Mouse (Mus musculus) embryonic facial prominence, embryonic 10.5 days (tissue): ENCODE results near the gene Cd244a. TPM values are rescaled to one million over a fixed set of nuclear protein-coding genes. Genes with fewer than 3 reads are reported as not detected.
A peak's percentile ranks its signal among the peaks of the same experiment; 100 is the strongest.

ENCODE experiments used
- DNase-seq: peaks from one replicate; pipeline ENCODE4 v3.0.0-alpha.2; 2017; ENCODE audit warnings: low spot score
- H3K27ac ChIP-seq: fragments of 300-500 bp; sonication (generic); replicated peaks from 2 replicates; pipeline ENCODE4 v1.5.1; 2016; ENCODE audit warnings: mild to moderate bottlenecking
- H3K27me3 ChIP-seq: fragments of 300-500 bp; sonication (generic); replicated peaks from 2 replicates; pipeline ENCODE4 v1.6.1; 2016; ENCODE audit warnings: low read depth, mild to moderate bottlenecking; ENCODE audit not compliant: poor library complexity, severe bottlenecking
- H3K36me3 ChIP-seq: fragments of 300-500 bp; sonication (generic); replicated peaks from 2 replicates; pipeline ENCODE4 v1.6.1; 2016; ENCODE audit warnings: mild to moderate bottlenecking, moderate library complexity
- H3K4me1 ChIP-seq: fragments of 300-500 bp; sonication (generic); 2 replicates; pipeline ENCODE4 v1.6.1; 2016
- H3K4me3 ChIP-seq: fragments of 300-500 bp; sonication (generic); 2 replicates; pipeline ENCODE4 v1.5.1; 2016; ENCODE audit warnings: mild to moderate bottlenecking, moderate library complexity
- H3K9me3 ChIP-seq: fragments of 300-500 bp; sonication (generic); 2 replicates; pipeline ENCODE4 v1.6.1; 2016; ENCODE audit warnings: mild to moderate bottlenecking
- WGBS: fragments of 180-500 bp; shearing (Covaris S2); methylation state at CpG from one replicate; pipeline ENCODE4 v1.1.7; 2016; 5-methylcytosine and 5-hydroxymethylcytosine counted together
- polyA plus RNA-seq: library from polyadenylated mRNA; unstranded; fragments of >200 nt; fragmentation: Nextera tagmentation; extraction: Ambion mirVana; gene quantifications from 2 replicates; pipeline ENCODE4 v1.2.1, GENCODE M21; 2016

The Cd244a gene
- polyA plus RNA-seq, 1 experiment from 2014 or later, result not detected

DNA sequence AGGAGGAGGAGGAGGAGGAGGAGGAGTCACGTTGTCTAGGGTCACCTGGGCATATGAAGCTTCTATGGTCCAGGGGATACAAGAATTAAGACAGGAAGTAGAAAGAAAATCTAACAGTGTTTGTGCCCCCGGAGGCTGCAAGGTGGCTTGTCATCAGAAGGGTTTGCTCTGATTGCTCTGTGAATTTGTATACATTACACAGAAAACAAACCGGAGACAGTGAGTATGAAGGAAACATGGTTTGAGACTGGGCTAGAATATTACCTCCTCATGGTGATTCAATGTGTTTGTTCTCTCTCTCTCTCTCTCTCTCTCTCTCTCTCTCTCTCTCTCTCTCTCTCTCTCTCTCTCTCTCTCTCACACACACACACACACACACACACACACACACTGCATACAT, 47.7 kb downstream of the Cd244a start:
- no peak overlapping the region for H3K4me3 ChIP-seq
- no peaks in the 10 kb centered on the region for H3K9me3 ChIP-seq
- no peaks in the 10 kb centered on the region for H3K36me3 ChIP-seq
- no peak overlapping the region for H3K27ac ChIP-seq
- no peaks in the 10 kb centered on the region for H3K27me3 ChIP-seq
- no peak for DNase-seq
- H3K4me1 ChIP-seq, result no peaks in the 10 kb centered on the region
- 75% methylated on average over 3 of the region's 3 CpGs for WGBS

DNA sequence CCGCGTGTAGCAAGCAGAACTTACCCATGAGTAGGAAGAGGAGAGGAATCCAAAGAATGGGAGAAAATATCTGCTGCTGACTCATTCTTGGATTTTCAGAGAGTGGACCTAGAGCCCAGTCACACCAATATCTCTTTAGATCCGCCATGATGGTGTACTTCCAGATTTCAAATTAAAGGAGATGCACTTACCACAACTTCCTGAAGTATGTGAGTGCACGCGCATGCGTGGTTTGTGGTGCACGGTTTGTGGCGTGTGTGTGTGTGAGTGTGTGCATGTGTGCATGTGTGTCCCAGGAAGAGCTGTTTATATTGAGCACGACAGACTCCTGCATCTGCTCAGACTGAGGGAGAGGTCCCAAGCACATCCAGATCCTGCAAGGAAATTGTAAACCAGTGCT, 48.2 kb downstream of the Cd244a start, which contains the start of gene Ly9:
Ly9 (minus strand) TSS at position 235 of the 400 bp plus-strand sequence.
- Histone ChIP-seq H3K9me3 (no peaks in the 10 kb centered on the region), H3K4me1 (no peaks in the 10 kb centered on the region), H3K27me3 (no peaks in the 10 kb centered on the region), H3K36me3 (no peaks in the 10 kb centered on the region), H3K4me3 (no peak within 1 kb of the TSS), H3K27ac (no peak within 1 kb of the TSS)
- no peak for DNase-seq
- 88% methylated on average over 9 of the region's 9 CpGs for WGBS

DNA sequence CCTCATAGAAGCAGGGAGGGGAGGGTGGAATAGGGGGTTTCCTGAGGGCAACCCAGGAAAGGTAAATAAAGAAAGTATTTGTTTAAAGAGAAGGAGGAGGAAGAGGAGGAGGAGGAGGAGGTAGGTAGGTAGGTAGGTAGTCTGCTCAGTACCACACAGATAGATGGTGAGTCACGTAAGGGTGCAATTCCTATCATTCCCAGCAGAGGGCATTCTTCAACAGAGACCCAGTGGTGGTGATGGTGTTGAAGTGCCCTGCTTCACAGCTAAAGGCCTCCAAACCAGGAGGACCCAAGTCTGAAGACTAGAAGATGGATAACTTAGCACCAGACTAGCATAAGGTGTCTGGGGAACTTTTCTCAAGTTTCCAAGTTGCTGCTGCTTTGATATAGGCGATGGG, 51.0 kb downstream of the Cd244a start:
- Histone ChIP-seq H3K27me3 (no peaks in the 10 kb centered on the region), H3K4me3 (no peak overlapping the region), H3K4me1 (no peaks in the 10 kb centered on the region), H3K9me3 (no peaks in the 10 kb centered on the region), H3K27ac (no peak overlapping the region), H3K36me3 (no peaks in the 10 kb centered on the region)
- 92% methylated on average over 2 of the region's 2 CpGs for WGBS
- no peak for DNase-seq

DNA sequence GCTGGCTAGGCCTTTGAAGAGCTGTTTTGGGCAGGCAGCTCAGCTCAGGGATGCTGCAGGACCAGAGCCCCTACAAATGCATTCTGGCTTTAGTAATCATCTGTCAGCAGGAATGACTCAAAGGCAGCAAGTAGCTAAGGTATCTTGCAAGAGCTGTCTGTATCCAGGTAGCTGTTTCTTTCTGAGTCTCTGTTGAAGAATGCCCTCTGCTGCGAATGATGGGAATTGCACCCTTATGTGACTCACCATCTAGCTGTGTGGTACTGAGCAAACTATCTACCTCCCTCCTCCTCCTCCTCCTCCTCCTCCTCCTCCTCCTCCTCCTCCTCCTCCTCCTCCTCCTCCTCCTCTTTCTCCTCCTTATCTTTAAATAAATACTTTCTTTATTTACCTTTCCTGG, 51.8 kb downstream of the Cd244a start:
- 29% methylated on average over 1 of the region's 1 CpGs for WGBS
- no peak overlapping the region for H3K4me3 ChIP-seq
- no peaks in the 10 kb centered on the region for H3K9me3 ChIP-seq
- H3K4me1 ChIP-seq, result no peaks in the 10 kb centered on the region
- peak; percentile 18 for DNase-seq
- H3K27ac ChIP-seq, result no peak overlapping the region
- no peaks in the 10 kb centered on the region for H3K36me3 ChIP-seq
- no peaks in the 10 kb centered on the region for H3K27me3 ChIP-seq

DNA sequence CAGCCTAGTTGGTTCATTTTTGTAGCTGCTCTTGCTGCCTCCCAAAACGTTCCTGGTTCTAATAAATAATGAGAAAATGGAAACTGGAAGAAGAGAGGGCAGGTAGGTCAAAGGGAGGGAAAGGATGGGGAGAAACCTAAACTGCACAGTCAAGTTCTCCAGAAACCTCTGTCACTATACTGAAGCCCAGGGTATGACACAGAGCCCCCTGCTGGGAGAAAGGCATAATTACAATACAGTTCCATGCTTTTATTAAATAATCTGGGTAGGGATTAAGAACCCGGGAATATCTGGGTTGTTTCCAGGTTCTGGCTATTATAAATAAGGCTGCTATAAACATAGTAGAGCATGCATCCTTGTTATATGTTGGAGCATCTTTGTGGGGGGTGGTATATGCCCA, 55.0 kb downstream of the Cd244a start:
- H3K4me1 ChIP-seq, result no peaks in the 10 kb centered on the region
- no peak overlapping the region for H3K27ac ChIP-seq
- no peak for DNase-seq
- H3K36me3 ChIP-seq, result no peaks in the 10 kb centered on the region
- no peaks in the 10 kb centered on the region for H3K9me3 ChIP-seq
- no peaks in the 10 kb centered on the region for H3K27me3 ChIP-seq
- H3K4me3 ChIP-seq, result no peak overlapping the region
- WGBS, result 41% methylated on average over 2 of the region's 2 CpGs

DNA sequence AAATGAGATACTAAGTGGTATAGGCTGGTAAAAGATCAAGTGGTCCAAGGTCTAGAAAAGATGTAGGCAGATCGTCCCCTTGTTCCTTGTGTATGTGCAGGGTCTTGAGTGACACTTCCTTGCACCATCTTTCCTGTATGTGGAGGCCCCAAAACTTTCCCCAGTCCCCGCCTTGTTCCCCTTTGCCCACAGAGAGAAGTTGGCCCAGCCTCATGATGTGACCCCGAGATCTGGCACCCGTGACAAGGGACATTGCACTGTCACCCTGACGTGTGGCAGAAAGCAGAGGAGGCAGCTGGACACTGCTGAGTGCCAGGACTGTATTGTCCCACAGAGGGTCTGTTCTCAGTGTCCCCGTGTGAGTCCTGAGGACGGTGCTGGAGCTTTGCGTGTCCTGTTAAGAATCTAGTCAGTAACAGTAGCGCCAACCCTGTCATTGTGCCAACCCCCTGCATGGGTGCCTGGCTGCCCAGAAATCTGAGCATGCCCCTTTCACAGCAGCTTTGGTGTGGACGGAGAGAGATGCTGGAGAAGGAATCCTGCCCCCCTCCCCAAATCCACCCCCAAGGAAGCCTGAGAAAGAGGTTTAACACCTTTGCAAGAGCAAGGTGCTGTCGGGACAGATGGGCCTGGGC, 58.0 kb downstream of the Cd244a start:
- no peaks in the 10 kb centered on the region for H3K36me3 ChIP-seq
- H3K27ac ChIP-seq, result no peak overlapping the region
- no peak for DNase-seq
- no peak overlapping the region for H3K4me3 ChIP-seq
- H3K4me1 ChIP-seq, result no peaks in the 10 kb centered on the region
- WGBS, result 80% methylated on average over 11 of the region's 11 CpGs
- H3K9me3 ChIP-seq, result no peaks in the 10 kb centered on the region
- H3K27me3 ChIP-seq, result no peaks in the 10 kb centered on the region

DNA sequence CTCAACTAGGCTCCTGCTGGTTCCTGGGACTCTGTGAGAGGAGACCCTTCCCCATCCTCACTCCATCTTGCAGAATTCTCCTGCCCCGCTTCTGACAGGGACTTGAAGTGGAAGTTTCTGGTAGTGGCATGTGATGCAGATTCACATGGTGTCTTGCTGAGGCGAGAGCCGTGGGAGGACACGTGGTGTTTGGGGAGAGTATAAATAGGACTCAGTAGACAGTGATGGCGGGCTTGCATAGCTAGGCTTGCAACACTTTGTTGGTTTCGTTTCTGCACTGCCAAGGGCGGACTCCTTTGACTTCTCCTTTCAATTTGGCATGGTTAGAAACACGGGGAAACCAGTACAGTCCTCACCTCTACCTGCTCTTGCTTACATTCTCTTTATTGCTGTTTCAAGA, 60.0 kb downstream of the Cd244a start:
- Histone ChIP-seq H3K27me3 (no peaks in the 10 kb centered on the region), H3K9me3 (no peaks in the 10 kb centered on the region), H3K27ac (no peak overlapping the region), H3K4me1 (no peaks in the 10 kb centered on the region), H3K4me3 (no peak overlapping the region), H3K36me3 (no peaks in the 10 kb centered on the region)
- 85% methylated on average over 8 of the region's 8 CpGs for WGBS
- DNase-seq, result no peak

DNA sequence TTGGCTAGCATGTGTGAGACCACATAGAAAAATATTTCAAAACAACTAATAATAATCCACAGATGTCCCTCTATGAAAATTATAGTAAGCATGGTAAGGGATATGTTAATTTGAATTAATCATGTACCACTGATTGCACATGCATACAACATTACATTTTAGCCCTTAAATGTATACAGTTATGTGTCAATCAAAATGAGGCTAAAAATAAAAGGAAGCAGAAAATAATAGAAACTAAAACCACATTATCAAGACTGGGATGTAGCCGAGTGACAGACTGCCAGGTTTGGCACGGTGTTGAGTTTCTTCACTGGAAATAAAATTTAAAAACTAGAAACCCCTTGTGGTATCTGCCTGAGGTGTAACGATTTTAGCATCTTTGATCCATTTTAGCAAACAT, 60.7 kb downstream of the Cd244a start:
- no peak for DNase-seq
- Histone ChIP-seq H3K4me3 (no peak overlapping the region), H3K36me3 (no peaks in the 10 kb centered on the region), H3K27me3 (no peaks in the 10 kb centered on the region), H3K27ac (no peak overlapping the region), H3K4me1 (no peaks in the 10 kb centered on the region), H3K9me3 (no peaks in the 10 kb centered on the region)
- WGBS, result 85% methylated on average over 3 of the region's 3 CpGs

DNA sequence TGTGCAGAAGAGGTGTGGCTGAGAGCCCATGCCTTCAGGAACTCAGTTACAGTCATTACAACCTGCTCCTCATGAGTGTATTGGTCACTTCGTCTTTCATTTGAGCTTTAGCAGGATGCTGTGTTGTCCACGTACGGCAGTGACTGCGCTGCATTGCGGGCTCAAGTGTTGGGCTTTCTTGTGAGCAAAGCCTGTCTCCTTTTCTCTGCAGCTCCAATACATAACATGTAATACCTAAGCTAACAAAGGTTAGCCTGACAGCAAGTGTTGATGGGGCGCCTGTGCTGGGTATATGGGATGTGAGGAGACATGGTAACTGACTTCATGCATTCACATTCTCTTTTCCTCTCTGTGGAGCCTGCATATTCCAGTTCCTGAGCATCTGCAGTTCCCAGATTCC, 61.1 kb downstream of the Cd244a start:
- no peaks in the 10 kb centered on the region for H3K27me3 ChIP-seq
- H3K27ac ChIP-seq, result no peak overlapping the region
- DNase-seq, result no peak
- H3K4me3 ChIP-seq, result no peak overlapping the region
- 91% methylated on average over 6 of the region's 6 CpGs for WGBS
- no peaks in the 10 kb centered on the region for H3K36me3 ChIP-seq
- H3K9me3 ChIP-seq, result no peaks in the 10 kb centered on the region
- no peaks in the 10 kb centered on the region for H3K4me1 ChIP-seq

DNA sequence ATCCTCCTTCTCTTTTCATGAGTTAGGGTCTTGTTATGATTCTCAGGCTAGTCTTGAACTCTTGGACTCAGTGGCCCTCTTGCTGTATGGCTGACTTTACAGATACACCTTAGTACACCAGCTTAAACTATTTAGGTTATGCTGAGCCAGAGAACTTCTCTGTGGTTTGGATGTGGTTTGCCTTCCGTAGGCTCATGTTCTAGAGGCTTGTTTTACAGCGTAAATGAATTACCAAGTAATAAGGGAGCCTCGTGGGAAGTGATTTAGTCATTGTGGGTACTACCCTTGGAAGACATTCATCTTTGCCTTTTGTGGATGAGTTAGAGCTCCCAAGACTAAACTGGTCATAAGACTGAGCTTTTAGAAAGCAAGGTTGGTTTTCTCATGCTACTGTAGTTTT, 68.8 kb downstream of the Cd244a start:
- Histone ChIP-seq H3K4me1 (no peaks in the 10 kb centered on the region), H3K9me3 (no peaks in the 10 kb centered on the region), H3K27me3 (no peaks in the 10 kb centered on the region), H3K4me3 (no peak overlapping the region), H3K27ac (no peak overlapping the region), H3K36me3 (no peaks in the 10 kb centered on the region)
- WGBS, result 92% methylated on average over 3 of the region's 3 CpGs
- no peak for DNase-seq

DNA sequence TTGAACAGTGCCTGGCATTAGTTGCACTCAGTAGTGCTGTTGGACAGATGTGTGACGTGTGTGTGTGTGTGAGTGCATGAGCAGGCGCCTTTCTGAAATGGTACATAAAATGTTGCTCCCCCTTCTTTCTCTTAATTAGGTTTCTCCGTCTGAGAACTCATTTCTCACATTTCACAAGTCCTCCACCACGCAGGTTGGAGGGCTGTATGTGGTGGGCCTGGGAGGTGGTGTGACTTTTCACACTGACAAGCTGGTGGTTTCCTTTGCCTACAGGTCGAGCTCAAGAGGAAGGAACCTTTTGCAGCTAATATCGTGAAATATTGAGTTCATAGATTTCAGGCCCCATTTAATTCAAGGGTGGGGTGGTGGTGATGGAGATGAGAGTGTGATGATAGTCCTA, 70.2 kb downstream of the Cd244a start:
- no peaks in the 10 kb centered on the region for H3K36me3 ChIP-seq
- no peaks in the 10 kb centered on the region for H3K9me3 ChIP-seq
- no peaks in the 10 kb centered on the region for H3K4me1 ChIP-seq
- H3K27me3 ChIP-seq, result no peaks in the 10 kb centered on the region
- 81% methylated on average over 6 of the region's 6 CpGs for WGBS
- H3K4me3 ChIP-seq, result no peak overlapping the region
- DNase-seq, result no peak
- H3K27ac ChIP-seq, result no peak overlapping the region

DNA sequence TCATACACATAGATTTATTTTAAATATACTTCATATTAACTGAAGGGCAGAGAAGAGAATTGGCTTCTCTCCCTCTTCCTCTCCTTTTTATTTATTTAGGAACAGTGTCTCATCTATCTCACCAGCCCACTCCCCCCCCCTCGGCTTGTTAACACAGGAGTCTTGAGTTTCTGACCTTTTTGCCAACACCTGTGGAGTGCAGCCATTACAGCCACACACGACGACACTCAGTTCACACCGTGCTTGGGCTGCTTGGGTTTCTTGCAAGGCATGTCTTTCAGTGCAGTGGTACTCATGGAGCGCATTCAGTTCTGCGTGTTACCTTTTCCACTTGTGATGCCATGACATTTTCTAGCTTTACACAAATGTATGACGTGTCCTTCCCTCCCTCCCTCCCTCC, 71.0 kb downstream of the Cd244a start:
- H3K27ac ChIP-seq, result no peak overlapping the region
- H3K36me3 ChIP-seq, result no peaks in the 10 kb centered on the region
- WGBS, result 87% methylated on average over 7 of the region's 7 CpGs
- no peaks in the 10 kb centered on the region for H3K4me1 ChIP-seq
- H3K4me3 ChIP-seq, result no peak overlapping the region
- no peak for DNase-seq
- H3K27me3 ChIP-seq, result no peaks in the 10 kb centered on the region
- H3K9me3 ChIP-seq, result no peaks in the 10 kb centered on the region

DNA sequence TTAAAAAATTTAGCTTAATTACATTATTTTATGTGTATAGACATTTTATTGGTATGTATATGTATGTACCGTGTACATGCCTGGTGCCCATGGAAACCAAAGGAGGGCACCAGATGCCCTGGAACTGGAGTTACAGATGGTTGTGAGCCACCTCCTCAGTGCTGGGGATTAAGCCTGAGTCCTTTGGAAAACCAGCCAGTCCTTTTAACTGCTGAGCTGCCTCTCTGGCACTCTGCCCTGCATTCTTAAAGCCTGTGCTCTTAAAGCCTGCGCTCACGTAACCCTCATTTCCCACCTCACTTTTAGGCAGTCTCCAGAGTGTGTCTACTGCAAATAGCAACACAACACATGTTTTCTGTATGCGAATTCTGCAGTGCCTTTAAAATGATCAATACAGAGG, 71.9 kb downstream of the Cd244a start:
- WGBS, result 89% methylated on average over 4 of the region's 4 CpGs
- no peak overlapping the region for H3K27ac ChIP-seq
- no peak for DNase-seq
- H3K4me3 ChIP-seq, result no peak overlapping the region
- no peaks in the 10 kb centered on the region for H3K36me3 ChIP-seq
- H3K4me1 ChIP-seq, result no peaks in the 10 kb centered on the region
- no peaks in the 10 kb centered on the region for H3K27me3 ChIP-seq
- no peaks in the 10 kb centered on the region for H3K9me3 ChIP-seq

DNA sequence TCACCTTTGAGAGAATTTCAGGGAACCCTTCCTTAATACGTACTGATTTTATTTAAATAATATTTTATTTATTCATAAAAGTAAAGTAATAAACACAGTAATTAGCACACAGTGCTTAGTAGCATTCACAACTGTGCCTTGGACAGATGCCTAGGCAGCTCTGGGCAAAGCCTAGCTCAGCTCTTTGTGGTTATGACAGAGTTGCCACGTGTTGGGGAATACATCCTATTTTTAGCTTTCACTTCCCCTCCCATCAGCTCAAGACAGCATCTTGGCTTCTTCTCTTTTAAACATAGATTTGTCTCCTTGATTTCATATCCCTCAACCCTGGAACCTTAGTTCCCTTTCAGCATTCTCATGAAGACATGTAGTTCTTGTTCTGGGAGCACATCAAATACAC, 72.5 kb downstream of the Cd244a start:
- H3K27me3 ChIP-seq, result no peaks in the 10 kb centered on the region
- H3K36me3 ChIP-seq, result no peaks in the 10 kb centered on the region
- WGBS, result 85% methylated on average over 2 of the region's 2 CpGs
- H3K4me3 ChIP-seq, result no peak overlapping the region
- H3K4me1 ChIP-seq, result no peaks in the 10 kb centered on the region
- DNase-seq, result no peak
- H3K27ac ChIP-seq, result no peak overlapping the region
- H3K9me3 ChIP-seq, result no peaks in the 10 kb centered on the region
